Mouse (Mus musculus): ENCODE data around the gene Sept11.

Sept11 gene

DNA sequence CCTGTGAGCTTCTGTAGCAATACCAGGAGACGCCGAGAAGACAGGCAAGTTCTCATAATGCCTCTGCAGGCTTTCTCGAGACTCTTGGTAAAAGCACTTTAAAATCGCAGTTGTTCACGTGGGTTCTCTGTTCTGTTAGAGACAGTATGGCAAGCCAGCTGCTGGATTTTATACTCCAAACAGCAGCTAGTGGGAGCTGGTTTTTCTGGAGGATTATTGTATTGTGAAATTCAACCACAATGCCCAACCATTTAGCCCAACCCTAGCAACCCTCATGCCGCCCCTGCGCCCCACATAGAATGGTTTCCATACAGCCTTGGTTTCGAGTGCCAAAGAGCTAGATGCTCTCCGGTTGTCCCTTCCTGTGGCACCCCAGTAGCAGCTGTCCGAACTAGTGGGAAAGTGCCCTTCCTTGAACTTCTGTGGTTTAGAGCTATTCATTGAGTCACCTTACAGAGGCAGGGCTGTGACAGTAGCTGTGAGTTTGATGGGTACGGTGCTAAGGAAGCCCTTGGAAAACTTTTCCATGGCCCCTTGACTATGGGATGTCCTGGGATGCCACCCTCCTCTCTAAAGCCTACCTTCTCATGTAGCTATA, 74.8 kb downstream of the Sept11 start:
- in situ Hi-C loops (cut with MboI, MseI) = no loop called here

DNA sequence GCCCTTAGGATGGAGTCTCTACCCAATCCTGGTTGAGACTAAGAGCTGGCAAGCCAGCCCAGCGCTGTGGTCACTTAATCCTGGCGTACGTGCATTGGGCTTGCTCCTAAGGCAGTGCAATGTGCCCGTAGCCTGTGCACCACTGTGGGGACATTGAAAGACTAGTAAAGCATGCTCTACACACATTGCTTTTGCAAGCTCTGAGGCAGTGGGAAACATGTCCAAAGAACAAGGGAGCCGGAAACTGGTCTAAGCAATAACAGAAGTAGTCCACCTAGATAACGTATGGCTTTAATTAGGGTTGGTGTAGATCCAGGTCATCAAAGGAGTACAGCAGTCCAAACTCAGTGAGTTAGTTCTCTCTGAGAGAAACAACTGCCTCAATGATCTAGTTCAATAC, 75.4 kb downstream of the Sept11 start:
- in situ Hi-C loops (cut with MboI, MseI) = no loop called here

DNA sequence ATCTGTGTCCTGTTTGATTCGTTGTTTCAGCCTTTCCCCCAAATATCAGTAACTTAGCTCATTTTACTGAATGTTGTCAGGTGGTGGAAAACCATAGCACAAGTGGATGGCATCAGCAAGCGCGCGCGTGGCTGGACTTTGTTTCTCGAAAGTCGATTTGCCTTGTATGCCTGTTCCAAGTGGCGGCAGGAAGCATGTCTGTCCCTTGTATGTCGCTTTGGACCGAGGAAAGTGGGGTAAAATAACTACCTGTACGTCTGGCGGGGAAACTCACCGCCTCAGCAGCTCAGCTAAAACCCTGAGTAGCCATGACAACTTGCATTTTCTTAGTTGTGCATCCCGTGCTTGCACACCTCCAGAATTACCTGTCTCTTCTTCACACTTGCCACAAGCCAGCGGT, 78.2 kb downstream of the Sept11 start:
- in situ Hi-C loops (cut with MboI, MseI) = no loop called here

DNA sequence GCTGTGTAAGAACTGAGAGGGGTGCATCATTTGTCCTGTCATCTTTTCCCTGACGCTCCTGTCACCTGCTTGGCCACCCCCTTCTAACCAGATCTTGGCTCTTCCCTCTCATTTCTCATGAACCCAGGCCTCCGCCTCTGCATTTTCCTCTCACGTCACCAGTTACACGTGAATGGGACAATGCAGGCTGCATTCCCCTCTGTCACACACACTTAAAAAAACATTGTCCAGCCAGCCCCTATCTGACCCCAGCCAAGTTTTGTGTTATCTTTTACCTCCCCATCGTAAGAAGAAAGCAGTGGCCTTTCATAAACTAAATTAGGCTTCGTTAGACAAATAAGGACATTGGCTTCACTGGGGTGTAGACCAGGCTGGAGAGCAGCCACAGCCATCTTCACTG, 79.3 kb downstream of the Sept11 start:
- in situ Hi-C loops (cut with MboI, MseI) = no loop called here

DNA sequence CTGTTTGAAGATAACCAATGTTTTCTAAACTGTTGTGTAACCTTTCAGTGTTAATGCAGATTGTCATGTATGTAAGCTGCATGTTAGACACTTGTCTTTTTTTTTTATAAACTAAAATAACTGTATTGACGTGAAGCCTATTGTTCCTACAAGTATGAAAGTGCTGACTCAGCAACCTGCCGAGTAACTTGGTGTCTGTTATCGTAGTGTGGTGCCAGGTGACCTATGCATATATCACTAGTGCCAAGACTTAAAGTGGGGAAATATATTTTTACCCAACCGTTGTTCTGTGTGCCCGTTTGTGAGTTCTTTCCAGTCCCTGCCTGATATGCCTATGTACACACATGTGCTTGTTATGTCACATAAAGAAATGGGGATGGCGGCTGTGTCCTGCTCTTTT, 81.4 kb downstream of the Sept11 start:
- in situ Hi-C loops (cut with MboI, MseI) = no loop called here

DNA sequence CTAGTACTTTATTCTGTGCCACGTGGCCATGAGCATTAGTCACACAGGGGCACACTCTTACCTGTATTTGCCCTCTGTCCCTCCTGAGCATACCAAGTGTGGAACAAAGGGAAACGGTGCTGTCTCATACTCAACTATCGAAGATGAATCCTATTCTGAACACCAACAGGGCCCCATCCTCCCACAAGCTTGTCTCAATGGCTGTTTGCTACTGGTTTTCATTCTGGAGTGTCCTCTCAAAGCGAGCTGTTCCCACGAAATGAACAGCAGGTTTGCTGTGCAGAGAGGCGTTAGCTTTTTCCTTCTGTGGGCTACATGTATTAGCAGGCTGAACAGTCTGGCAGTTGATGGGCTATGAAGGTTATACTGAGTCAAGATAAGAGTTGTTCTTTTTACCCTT, 85.4 kb downstream of the Sept11 start:
- in situ Hi-C loops (cut with MboI, MseI) = no loop called here

DNA sequence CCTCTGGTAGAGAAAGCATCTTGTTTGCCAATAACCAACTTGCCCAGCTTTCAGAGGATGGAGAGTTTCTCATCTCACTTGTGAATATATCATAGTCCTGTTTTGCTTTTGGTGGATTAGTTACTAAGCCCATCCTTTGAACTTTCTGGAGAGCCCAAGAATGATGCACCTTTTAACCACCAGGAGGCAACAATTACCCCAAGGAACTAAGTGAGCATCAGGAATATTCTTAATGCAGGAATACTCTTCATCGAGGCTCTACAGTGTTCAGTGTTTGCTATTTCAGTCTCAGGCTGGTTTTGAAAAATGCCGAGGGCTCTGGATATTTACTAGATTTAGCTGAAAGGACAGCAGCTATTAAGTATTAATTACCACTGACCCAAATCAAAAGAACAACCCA, 87.0 kb downstream of the Sept11 start:
- in situ Hi-C loops (cut with MboI, MseI) = no loop called here

DNA sequence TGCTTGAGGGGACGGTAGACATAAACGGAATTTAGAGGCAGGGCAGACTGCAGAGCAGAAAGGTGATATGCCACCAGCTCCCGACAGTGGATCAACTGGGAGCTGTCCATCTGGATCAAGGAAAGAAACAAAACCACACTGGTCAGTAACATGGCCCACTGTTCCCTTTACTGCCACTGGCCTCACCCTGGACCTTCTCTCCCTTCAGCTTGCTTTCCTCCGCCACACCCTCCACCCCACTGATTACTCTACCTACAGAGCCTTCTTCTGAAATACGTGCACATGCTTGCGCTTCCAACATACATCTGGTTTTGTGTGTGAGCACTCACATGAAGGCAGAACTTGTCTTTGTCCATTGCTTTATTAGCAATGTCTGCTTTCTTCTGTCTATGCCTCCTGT, 90.1 kb downstream of the Sept11 start:
- in situ Hi-C loops (cut with MboI, MseI) = no loop called here

DNA sequence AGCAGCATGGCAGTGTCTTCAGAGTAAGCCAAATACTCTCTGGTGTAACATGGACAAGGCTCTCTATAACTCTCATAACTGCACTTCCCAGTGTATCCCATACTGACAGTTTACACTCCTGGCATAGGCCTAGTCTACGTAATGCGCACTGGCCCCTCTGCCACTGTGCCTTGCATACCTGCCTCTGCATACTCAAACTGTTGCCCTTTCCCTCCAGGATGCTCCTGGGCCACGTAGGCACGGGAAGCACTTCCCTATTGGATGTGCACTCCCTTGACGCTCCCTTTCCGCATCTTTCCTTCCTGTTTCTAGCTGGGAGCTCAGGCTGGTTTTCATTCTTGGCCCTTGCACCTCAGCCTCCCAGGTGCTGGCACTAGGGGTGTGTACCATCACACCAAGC, 91.3 kb downstream of the Sept11 start:
- in situ Hi-C loops (cut with MboI, MseI) = no loop called here

DNA sequence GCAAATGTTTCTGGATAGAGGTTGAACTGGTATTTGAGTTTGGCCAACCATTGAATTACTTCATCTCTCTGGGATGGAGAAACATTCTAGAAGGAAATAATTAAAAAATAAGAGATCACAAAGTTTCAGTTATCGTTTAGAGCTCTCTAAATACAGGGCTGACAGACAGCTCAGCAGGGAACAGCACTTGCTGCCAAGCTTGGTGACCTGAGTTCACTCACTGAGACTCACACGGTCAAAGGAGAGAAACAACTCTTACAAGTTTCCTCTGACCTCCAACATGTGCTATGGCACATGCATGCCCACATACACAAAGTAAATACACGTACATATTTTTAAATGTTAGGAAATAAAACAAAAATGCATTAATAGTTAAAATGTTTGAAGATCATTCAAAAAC, 96.4 kb downstream of the Sept11 start:
- in situ Hi-C loops (cut with MboI, MseI) = loop anchor here (10.0 kb wide), 1 partner anchor 1225 kb away; the partner anchor contains the start of gene Rchy1

DNA sequence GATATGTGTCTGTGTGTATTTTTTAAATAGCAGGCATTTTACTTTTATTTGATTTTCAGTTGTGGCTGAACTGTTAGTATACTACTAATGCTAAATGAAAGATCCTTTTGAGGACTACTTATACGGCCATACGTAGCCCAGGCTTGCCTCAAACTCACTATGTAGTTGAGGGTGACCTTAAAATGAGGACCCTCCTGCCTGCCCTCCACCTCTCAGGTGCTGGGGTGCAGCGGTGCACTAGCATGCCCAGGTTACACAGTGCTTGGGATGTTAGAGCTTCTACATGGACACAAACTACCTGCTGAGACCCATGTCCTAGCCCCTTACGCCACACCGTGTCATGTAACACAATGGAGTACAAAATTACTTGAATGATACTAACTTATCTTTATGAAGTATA, 97.2 kb downstream of the Sept11 start:
- in situ Hi-C loops (cut with MboI, MseI) = loop anchor here (10.0 kb wide), 1 partner anchor 1226 kb away; the partner anchor contains the start of gene Rchy1

DNA sequence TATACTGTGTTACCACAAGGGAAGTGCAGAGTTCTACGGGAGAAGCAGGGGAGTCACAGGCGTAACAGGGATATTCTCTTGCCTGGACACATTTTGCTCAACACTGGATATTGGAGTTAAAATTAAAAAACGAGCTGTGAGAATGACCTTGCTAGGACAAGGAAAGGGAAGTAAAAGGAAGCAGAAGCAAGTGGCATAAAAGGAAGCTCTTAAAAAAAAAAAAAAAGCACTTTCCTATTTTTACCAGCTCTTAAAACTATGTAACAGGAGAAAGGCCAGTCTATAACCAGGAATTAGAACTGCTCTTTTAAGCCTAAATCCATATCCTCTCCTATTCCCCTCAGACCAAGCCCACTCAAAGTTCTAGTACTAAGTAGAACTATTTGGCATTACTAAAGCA, 105.0 kb downstream of the Sept11 start:
- in situ Hi-C loops (cut with MboI, MseI) = loop anchor here (10.0 kb wide), 1 partner anchor 1233 kb away; the partner anchor contains the start of gene Rchy1

DNA sequence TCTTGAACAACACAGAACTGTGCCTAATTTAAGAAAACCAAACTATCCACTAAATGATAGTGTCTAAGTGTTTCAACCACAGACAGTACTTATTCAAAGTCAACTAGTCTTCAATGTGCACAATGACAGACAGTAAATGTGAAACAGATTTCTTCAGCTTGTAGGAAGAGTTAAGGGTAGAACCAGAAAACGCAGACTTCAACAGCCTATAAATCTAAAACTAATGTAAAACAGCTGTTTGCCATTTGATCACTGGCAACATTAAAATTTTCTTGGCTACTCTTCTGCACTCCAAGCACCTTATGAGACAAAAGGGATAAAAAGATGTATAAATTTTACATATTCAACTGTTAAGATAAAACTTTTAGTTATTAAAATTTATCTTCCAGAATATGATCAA, 107.9 kb downstream of the Sept11 start:
- in situ Hi-C loops (cut with MboI, MseI) = no loop called here

DNA sequence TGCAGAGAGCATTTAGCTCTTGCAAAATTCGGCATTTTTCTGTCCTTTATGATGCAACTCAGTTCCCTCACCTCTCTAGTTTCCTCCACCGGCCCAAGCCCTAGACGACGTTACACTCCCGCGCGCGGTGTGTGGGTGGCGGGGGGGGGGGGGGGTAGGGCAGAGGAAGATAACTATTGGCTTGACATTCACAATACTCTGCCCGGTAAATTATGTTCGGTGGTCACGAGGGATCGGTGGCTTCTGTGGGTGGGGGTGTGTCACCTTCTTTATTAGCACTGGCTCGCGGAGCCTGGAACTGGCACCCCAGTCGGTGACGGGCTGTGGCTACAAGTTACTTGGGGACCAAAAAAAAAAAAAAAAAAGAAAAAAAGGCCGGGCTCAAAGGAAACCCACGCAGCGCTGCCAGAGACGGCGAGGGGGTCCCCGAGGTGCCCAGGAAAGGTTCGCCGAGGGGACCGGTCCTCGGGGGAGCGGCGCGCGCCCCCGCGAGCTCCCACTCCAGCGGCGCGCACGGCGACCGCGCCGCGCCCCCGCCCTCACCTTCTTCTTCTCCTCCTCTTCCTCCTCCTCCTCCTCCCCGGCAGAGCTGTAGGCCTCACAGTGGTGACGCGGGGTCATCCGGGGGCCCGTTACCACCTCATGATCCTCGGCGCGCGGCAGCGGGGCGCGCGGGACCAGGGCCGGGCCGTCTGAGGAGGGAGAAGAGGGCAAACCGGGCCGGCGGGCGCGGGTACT, 112.3 kb downstream of the Sept11 start:
- in situ Hi-C loops (cut with MboI, MseI) = loop anchor here (5.0 kb wide), 1 partner anchor 62 kb away; the partner anchor contains the start of gene Ccng2

DNA sequence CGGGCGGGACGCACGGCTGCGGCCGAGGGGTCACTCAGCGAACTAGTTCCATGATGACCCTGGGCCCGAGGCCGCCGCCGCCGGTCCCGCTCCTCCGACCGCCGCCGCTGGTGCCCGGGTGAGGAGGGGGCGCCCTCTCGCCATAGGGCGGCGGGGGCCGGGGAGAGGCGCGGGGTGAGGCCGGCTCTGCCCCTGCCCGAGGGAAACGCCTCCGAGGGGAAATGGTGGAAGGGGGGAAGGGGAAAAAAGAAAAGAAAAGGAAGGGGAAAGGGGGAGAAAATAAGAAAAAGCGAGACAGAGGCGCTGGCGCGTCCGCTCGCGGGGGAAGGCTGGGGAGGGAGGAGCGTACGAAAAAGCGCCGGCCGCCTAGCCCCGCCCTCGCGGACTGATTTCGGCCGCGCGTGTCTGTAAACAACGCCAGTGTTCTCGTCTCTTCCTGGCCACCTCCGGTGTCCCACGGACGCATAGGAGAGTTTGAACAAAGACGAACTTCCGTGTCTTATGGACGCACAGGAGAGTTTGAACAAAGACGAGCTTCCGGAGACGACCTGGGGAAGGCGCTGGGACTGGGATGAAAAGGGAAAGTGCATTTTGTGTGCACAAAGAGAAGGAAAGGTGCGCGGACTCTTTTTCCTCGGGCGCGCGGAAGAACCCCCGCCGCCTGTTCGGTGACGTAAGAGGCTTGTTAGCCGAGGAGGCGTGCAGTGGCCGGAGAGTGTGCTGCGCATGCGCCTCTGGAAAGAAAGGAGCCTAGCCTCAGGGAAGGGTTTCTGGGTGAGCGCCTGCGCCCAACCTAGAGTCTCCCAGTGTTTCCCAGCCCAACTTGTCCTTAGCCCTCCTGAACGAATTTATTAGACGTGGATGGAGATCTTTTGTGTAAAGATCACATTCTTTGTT, 113.1 kb downstream of the Sept11 start, which contains the start of the genes Ccni and 2010109A12Rik:
Gene Ccni, minus strand, starts transcription at position 387 of the 897 bp plus-strand sequence.
Gene 2010109A12Rik, plus strand, starts transcription at position 410 of the 897 bp plus-strand sequence.
- in situ Hi-C loops (cut with MboI, MseI) = loop anchor here (5.0 kb wide), 1 partner anchor 61 kb away; the partner anchor contains the start of gene Ccng2

DNA sequence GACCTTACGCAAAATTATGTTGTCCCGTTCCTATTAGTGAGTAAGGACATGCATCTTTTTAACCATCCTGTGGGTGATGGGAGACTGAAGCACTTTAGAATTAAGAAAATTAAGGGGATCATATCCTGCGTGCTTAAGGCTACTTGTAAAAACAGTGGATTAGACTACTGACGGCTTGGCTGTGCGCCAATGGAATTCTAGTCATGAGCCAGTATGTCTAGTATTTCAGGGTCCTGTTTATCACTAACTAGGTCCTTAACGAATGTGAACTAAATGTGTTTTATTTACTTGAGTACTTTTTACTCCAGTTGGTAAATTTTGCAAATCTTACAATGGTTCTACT, 113.7 kb downstream of the Sept11 start:
- in situ Hi-C loops (cut with MboI, MseI) = loop anchor here (5.0 kb wide), 1 partner anchor 60 kb away; the partner anchor contains the start of gene Ccng2

DNA sequence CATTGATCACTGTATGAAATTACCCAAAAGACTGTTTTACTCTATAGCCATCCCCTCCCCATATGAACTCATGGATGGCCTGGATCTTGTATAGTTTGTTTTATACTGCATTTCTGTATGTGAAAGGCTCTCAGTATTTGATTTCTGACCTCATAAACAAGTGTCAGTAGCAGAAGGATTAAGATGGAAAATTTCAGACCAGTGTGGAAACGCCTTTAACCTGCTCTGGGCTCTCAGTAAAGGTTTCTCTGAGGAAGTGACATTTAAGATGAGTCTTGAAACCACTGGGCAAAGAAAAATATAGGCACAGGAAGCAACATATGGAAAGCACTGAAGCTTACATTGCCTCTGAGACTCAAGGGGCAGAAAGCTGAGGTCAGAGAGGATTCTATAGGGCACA, 114.3 kb downstream of the Sept11 start:
- in situ Hi-C loops (cut with MboI, MseI) = loop anchor here (5.0 kb wide), 1 partner anchor 60 kb away; the partner anchor contains the start of gene Ccng2

DNA sequence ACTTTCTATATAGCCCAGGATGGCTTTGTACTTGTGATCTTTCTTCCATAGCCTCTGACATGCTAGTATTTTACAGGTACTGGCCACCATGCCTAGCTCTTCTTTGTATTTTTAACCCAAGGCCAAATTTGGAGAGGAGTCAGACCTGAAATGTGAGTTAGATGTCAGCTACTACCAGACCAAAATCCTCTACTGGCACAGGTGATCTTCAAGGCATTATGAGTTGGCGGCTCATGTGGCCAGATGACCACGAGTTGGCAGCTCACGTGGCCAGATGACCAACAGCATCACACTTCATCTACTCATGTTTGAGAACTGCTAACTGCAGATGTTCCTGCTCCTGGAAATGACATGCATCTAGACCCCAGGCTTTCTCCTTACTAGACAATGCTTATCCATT, 125.1 kb downstream of the Sept11 start:
- in situ Hi-C loops (cut with MboI, MseI) = no loop called here

DNA sequence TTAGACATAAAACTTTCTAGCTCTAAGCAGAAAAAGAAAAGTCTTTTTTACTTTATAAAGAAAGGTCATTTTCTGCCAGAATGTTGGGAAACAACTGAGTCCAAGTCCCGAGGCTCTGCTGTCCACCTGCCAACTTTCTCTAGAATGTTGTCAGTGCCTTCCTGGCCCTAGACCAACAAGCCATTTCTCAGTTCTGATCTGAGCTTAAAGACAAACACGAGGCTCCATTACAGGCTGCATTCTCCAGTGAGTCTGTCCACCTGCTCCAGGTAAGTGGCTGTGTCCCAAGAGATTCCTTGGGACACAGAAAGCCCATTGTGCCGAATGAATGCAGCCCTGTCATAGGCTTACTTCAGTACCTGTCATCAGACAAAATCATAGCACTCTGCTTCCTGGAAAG, 128.4 kb downstream of the Sept11 start:
- in situ Hi-C loops (cut with MboI, MseI) = no loop called here

DNA sequence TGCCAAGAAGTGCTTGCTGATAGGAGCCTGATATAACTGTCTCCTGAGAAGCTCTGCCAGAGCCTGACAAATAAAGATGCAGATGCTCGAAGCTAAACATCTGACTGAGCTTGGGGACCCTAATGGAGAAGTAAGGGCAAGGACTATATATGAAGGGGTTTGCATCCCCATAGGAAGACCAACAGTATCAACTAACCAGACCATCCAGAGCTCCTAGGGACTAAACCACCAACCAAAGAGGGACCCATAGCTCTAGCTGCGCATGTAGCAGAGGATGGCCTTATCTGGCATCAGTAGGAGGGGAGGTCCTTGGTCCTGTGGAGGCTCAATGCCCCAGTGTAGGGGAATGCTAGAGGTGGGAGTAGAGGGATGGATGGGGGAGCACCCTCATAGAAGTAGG, 131.3 kb downstream of the Sept11 start:
- in situ Hi-C loops (cut with MboI, MseI) = no loop called here
